Mouse (Mus musculus): Measurements from ENCODE around the gene Lrr1.

- TF ChIP-seq MAX (IDR thresholded peaks at IDR 0.05; ENCODE audit: low read depth) (no peak), POLR2AphosphoS2 (IDR thresholded peaks at IDR 0.05; ENCODE audit: insufficient read length, low read depth) (no peak), TCF3 (IDR thresholded peaks at IDR 0.05; ENCODE audit: insufficient read length, low read depth) (no peak), POLR2A (IDR thresholded peaks at IDR 0.05; ENCODE audit: insufficient read length, low read depth) (no peak), USF1 (IDR thresholded peaks at IDR 0.05; ENCODE audit: low read depth) (no peak), MYOG (IDR thresholded peaks at IDR 0.05; ENCODE audit: control insufficient read depth in 1 of 3, insufficient read depth in 1 of 3, insufficient read length in 2 of 3, low read depth in 2 of 3) (no peak), REST (IDR thresholded peaks at IDR 0.05; ENCODE audit: insufficient read depth, insufficient read length) (no peak), TCF12 (IDR thresholded peaks at IDR 0.05; ENCODE audit: insufficient read depth, poor library complexity, severe bottlenecking) (no peak)
Measured at GRCm38 (mm10) chr12:69119908-69120307, 48.7 kb upstream of the Lrr1 start.

All from myocyte (in vitro differentiated cells).